Mouse (Mus musculus) kidney, adult 2 months (tissue): ENCODE measurements at regions not wholly inside any gene's neighbourhood (a gene's known extent, or its start where the extent isn't known, plus 50 kb on each side); places are given as distances from the start of the nearest gene placed in this dataset.

ENCODE experiments used
- CTCF ChIP-seq: fragments of 200-500 bp; conservative IDR thresholded peaks from 2 replicates; pipeline ENCODE4 v1.5.1; 2011; ENCODE audit warnings: low read depth, mild to moderate bottlenecking, control low read depth, low read length, moderate library complexity, mixed read lengths; ENCODE audit not compliant: insufficient read depth, insufficient read length
- POLR2A ChIP-seq: fragments of 200-500 bp; IDR thresholded peaks from one replicate; pipeline ENCODE4 v1.6.1; 2011; ENCODE audit warnings: low read depth, low read length, control low read depth

- TF ChIP-seq POLR2A (no peak), CTCF (no peak)
These were observed 289.0 kb upstream of the Tnc start for GRCm38 (mm10) chr4:64335814-64336213.
